Mouse (Mus musculus) gastrocnemius, adult 2 months (tissue): ENCODE data around the gene Iqcd. TPM values are rescaled to one million over a fixed set of nuclear protein-coding genes. Genes with fewer than 3 reads are reported as not detected.
A peak's percentile ranks its signal among the peaks of the same experiment; 100 is the strongest.

Source experiments
- DNase-seq: peaks from one replicate; pipeline ENCODE4 v3.0.0; 2022
- H3K27ac ChIP-seq: fragments of 200-600 bp; 2 replicates; pipeline ENCODE4 v1.8.1; 2022; ENCODE audit warnings: mild to moderate bottlenecking
- H3K4me3 ChIP-seq: fragments of 200-600 bp; 2 replicates; pipeline ENCODE4 v1.8.1; 2022; ENCODE audit warnings: mild to moderate bottlenecking, moderate library complexity
- CTCF ChIP-seq: fragments of 200-600 bp; IDR thresholded peaks from 2 replicates; pipeline ENCODE4 v1.8.1; 2022; ENCODE audit warnings: antibody characterized with exemption, mild to moderate bottlenecking, moderate library complexity
- intact Hi-C: fragments of 180-260 bp; cut with DNase I; formaldehyde crosslinking; loops from one replicate; pipeline ENCODE4 v1.15.1; 2025
- total RNA-seq, 2 experiments: library from RNA; stranded (reverse); gene quantifications; 2 replicates each; pipeline ENCODE4 v1.2.3; 2021

The Iqcd gene
- total RNA-seq, 2 experiments from 2014 or later, result not detected

DNA sequence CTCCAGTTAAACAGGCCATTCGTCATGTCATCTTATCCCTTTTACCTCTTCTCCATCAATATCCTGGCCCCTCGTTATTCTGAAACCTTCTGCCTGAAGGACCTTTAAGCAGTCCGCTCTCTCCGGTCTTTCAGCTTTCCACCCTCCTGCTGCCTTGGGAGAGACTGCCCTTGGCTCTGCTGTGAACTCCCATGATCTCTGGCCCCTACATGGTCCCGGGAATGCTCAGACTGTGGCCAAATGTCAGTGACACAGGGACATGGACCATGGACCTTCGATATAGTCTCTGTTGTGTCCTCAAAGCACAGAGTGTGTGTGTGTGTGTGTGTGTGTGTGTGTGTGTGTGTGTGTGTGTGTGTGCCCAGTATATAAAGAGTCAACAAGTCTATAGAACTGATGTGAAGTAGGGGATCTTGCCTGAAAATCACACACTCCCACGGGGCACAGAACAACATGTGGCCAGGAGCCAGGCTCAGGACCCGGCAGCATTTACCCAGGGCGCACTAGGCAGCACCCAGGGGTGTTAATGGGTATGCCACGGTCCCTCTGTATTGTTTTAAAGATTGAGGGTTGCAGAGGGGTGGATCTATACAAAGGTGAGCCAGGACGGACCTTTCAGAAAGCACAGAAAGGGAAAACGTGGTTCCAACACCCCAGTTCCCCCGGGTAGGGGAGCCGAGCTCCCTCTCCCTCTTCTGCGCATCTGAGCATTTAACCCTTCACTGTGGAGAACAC, 23.5 kb upstream of the Iqcd start:
- Histone ChIP-seq H3K27ac (peak overlapping the region; percentile 86), H3K4me3 (no peak overlapping the region)
- intact Hi-C loops, result no loop called here
- no peak for DNase-seq
- no peak for TF ChIP-seq CTCF

DNA sequence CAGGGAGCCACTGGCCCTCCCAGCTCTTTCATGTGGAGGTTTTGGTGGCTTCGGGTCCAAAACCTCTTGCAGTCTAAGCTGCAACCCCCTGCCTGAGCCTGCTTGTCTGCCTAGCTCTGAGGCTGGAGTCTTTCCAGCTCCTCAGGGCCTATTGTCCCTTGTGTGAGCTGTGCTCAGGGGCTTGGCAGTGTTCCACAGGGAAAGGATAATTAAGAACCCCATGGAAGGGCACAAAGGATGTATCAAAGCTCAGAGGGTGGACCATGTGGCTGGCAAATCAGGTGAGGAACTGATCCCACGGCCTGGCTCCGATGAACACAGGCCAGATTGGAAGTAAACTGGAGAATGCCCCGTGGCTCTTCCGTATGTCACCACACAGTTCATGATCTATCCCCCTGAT, 22.7 kb upstream of the Iqcd start:
- intact Hi-C loops, result no loop called here
- no peak for TF ChIP-seq CTCF

DNA sequence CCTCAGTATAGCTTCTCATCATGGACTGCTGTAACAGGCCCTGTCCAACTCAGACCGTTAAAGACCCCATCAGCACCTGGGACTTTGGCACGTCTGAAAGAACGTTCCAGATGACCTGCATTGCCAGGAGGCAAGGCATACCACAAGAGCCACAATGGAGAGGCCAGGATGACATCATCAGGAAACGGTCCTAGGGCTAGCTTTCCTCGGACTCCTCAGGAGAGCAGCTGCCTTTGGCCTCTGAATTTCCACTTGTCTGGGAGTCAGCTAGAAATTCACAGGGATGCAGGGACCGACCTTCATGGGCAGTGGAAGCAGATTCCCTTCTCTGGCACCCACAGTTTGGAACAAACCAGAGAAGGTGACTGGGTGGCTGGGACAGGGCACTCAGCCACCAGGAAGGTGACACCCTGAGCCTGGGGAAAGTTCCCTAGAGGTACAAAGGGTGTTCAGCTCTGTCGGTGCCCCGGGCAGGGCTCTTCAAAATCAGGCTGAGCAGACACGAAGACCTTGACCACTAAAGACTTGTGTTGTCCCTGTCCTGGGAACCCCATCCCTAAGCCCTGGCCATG, 22.0 kb upstream of the Iqcd start:
- Histone ChIP-seq H3K4me3 (peak overlapping the region; percentile 33; the same call in 1 of the 2 replicates), H3K27ac (peak overlapping the region; percentile 86)
- TF ChIP-seq CTCF, result no peak
- intact Hi-C loops, result no loop called here
- no peak for DNase-seq

More for the DNA sequence above, 22.7 kb upstream of the Iqcd start:
- DNase-seq, result no peak
- peak overlapping the region; percentile 86 for H3K27ac ChIP-seq
- H3K4me3 ChIP-seq, result no peak overlapping the region; the same call in 1 of the 2 replicates

DNA sequence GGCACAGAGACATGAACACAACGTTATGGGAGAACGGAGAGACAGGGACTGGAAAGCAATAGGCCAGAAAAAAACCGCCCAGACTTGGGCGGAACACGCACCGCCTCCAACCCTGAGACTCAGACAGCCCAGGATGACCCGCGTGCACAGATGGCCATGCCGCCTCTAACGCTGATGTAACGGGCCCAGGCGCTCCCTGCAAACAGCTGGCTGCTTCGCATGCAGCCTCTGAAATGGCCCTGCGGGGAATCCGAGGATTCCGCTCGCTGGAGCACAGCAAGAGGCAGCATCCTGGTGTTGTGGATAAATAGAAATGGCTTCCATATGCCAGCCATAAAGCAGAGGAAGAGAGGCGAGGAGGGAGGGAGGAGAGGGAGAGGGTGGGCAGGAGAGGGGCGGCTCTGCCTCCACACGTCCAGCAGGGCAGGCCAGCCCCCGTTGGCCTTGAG, 21.5 kb upstream of the Iqcd start:
- peak overlapping the region; percentile 86 for H3K27ac ChIP-seq
- DNase-seq, result peak; percentile 88
- peak overlapping the region; percentile 33 for H3K4me3 ChIP-seq
- intact Hi-C loops, result no loop called here
- TF ChIP-seq CTCF, result no peak

DNA sequence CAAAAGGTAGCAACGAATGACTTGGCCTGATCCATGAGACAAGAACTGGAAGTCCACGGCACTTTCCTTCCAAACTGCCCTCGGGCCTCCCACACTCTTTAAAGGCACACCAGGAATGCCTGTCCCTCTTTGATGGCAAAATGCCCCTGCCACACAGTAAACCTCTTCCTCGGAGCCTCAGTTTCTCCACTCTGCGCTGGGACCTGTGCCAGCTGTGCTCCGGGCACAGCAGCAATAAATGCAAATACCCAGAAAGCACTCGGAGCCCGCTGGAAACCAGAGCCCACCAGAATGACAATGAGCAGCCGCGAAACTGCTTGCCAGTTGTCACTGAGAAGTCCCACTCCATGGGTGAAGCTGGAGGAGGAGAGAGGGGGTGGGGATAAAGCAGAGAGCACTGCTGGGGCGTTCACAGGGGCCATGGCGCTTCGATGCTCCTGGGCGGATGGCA, 21.0 kb upstream of the Iqcd start:
- Histone ChIP-seq H3K4me3 (peak overlapping the region; percentile 33), H3K27ac (peak overlapping the region; percentile 86)
- TF ChIP-seq CTCF, result no peak
- intact Hi-C loops, result no loop called here
- peak; percentile 49 for DNase-seq

DNA sequence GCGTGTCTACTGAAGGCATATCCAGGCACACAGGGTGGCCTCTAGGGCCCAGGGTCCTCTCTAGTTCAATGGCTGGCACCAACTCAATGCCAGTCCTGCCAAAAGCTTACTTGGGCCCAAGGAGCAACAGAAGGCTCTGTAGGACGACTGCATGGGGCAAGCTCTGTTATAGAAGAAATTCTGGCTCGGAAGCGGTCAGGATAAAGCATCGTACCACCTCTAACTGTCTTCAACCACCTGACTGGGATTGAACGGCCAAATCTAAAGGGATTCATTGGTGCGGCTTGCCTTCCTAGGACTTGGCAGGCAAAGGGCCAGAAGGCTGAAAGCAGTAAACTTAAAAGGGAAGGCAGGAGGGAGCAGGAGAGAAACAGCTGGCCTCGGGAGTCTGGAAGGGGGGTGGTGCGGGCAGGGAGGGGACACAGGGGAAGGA, 20.5 kb upstream of the Iqcd start:
- peak; percentile 61 for DNase-seq
- no peak for TF ChIP-seq CTCF

DNA sequence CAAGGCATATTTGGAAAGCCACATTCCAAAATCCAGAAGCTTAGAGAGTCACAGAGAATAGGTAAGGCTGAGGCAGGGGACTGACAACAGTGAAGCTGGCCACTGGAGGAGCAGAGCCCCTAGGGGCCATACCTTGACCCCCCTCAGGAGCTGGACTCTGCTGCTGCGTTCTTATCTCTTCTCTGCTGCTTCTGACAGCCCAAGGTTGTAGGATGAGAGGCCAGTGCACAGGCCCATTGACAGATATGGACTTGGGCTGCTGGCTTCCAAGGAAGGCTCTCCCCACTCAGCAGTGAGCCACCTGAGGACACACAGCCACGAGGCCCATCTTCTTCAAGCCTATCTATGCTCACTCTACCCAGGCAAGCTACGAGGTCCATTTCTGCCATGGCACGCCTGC, 19.9 kb upstream of the Iqcd start:
- H3K27ac ChIP-seq, result peak overlapping the region; percentile 86
- TF ChIP-seq CTCF, result no peak
- intact Hi-C loops, result no loop called here
- no peak overlapping the region for H3K4me3 ChIP-seq
- peak; percentile 13 for DNase-seq

More for the DNA sequence above, 20.5 kb upstream of the Iqcd start:
- Histone ChIP-seq H3K4me3 (peak overlapping the region; percentile 33), H3K27ac (peak overlapping the region; percentile 86)
- intact Hi-C loops, result no loop called here

DNA sequence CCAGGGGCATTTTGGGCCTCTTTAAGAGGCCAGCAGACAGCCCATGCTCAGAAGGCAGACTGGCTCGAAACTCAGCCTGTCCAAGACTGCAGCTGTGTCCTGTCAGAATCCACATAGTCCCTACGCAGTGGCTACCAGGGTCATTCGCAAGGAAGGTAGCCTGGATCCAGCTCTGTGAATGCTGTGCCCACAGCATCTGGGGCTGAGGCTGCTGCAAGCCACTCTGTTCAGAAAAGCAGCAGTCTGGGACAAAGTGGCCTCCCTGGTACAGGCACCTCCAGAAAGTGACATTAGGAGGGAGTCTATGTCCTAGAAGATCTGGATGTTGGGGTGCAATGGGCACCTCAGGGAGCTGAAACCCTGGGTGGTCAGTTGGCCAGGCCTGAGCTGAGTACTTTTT, 19.0 kb upstream of the Iqcd start:
- TF ChIP-seq CTCF, result no peak
- DNase-seq, result no peak
- intact Hi-C loops, result no loop called here
- Histone ChIP-seq H3K27ac (peak overlapping the region; percentile 86), H3K4me3 (no peak overlapping the region)

DNA sequence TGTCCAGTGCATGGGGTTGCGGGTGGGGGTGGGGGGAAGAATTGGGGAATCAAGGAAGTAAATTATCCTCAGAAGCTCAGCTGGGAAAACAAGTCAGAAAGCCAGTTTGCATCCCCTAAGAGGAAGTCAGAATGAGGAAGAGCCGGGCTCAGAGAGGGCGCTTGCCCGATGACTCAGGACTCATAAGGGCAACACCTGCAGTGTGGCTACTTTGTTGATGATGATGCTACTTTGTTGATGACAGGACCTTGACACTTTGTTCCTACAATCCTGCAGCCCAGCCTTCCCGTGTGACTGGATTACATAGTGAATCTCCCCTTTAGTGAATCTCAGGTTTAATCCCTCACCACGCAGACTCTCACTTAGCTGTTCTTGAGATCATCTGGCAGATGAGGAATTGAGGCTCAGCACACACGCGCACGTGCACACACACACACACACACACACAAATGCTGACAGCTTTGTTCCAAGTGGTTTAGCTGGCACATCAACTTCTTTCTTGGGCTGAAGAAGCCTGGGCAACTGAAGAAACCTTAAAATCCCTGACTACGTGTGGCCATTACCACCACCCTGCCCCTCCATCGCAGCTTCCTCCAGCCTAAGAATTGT, 18.4 kb upstream of the Iqcd start:
- intact Hi-C loops, result no loop called here
- TF ChIP-seq CTCF, result no peak
- DNase-seq, result no peak
- H3K4me3 ChIP-seq, result no peak overlapping the region
- H3K27ac ChIP-seq, result peak overlapping the region; percentile 86

DNA sequence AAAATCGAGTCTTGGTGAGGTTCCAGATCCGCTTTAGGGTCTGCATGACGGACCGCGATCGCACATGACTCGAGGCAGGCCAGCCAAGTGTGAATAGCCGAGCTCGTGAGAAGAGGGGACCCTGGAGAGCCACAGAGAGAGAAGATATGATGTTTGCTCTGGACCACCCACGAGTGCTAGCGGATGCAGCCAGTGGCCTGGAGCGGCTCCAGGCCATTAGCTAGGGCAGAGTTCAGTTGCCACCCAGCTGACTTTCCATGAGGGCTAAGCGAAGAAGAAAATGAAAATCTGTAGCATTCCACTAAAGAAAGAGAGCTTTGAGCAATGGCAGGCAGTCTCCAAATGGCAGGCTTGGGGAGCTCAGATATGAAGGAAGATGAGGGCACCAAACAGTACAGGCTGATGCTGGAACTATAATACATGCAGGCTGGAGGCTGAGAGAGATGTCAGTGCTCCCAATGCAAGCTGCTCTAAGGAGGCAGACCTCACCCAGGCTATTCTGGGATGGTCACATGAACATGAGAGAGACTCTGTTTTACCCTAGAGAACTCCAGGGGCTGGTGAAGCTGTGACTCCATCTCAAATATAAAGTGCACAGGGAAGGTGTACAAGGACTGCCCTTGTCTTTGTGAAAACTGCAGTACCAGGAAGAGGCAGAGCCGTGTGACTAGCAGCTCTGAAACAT, 17.6 kb upstream of the Iqcd start:
- Histone ChIP-seq H3K27ac (peak overlapping the region; percentile 86), H3K4me3 (peak overlapping the region; percentile 32)
- peak; percentile 51 for DNase-seq
- intact Hi-C loops, result no loop called here
- no peak for TF ChIP-seq CTCF

DNA sequence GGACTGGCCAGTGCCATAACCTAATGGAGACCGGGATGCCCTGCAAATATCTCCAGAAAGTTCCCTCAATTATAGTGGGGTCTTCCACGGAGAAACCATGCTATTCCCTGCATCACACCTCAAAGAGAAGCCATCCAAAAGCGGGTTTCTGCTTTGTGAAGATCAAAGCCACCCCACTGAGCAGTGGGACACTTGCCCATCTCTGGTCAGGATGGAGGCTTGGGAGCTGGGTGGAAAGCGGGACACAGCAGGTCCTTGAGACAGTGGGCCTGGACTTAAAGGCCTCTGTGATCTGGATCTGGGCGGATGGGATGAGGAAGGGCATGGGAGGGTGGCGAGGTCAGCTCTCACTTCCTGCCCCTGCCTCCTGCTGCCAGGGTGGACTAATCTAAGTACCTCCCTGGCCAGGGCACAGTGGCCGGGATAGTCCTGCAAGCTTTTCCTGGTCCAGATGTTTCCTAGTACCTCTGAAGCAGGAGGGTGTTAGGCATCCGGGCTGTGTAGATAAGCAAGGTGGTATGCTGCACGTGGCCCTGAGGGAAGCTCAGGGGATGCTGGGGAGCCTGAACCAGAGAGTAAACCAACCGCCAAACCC, 14.2 kb upstream of the Iqcd start:
- intact Hi-C loops, result no loop called here
- no peak for TF ChIP-seq CTCF
- H3K4me3 ChIP-seq, result no peak overlapping the region
- peak overlapping the region; percentile 38; the same call in 1 of the 2 replicates for H3K27ac ChIP-seq
- no peak for DNase-seq

DNA sequence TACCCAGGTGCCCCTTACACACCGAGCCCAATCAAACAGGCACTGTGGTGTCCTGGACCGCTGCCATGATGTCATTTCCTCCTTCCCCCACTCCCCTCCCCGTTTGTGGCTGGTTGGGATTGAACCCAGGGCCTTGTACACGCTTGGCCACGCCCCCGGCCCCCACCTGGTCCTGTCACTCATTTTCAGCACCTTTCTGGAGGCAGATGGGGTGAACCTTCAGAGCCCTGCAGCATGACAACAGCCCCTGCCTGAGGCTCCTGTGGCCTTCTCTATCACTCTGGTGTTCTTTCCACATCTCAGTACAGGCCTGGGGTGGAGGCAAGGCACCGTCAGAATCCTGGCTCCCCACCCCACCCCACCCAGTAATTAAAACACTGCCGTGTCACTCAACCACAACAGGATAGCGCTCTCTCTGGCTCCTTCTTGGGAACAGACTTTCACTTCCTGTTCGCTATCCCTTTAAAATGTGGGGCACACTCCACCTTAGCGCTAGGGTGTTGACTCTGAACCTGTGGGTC, 12.0 kb upstream of the Iqcd start:
- TF ChIP-seq CTCF, result no peak
- H3K27ac ChIP-seq, result peak overlapping the region; percentile 94
- H3K4me3 ChIP-seq, result no peak overlapping the region
- DNase-seq, result peak; percentile 64
- intact Hi-C loops, result no loop called here
